Mouse (Mus musculus) erythroblast, embryonic 14.5 days (primary cell): Measurements from ENCODE around the gene Celsr1. TPM values are rescaled to one million over a fixed set of nuclear protein-coding genes. Genes with fewer than 3 reads are reported as not detected.

ENCODE experiments used
- H3K27me3 ChIP-seq: 2 replicates; pipeline ENCODE4 v1.6.1; 2012; ENCODE audit warnings: inconsistent platforms; ENCODE audit not compliant: control insufficient read depth
- H3K36me3 ChIP-seq: 2 replicates; pipeline ENCODE4 v1.6.1; 2012; ENCODE audit warnings: mild to moderate bottlenecking, inconsistent platforms; ENCODE audit not compliant: control insufficient read depth
- H3K4me1 ChIP-seq: 2 replicates; pipeline ENCODE4 v1.6.1; 2012; ENCODE audit warnings: inconsistent platforms; ENCODE audit not compliant: control insufficient read depth
- H3K4me3 ChIP-seq: replicated peaks from 2 replicates; pipeline ENCODE3; 2012; ENCODE audit warnings: moderate library complexity, mild to moderate bottlenecking, inconsistent platforms
- H3K9me3 ChIP-seq: 2 replicates; pipeline ENCODE4 v1.6.1; 2012; ENCODE audit warnings: low read length, inconsistent platforms, mixed read lengths; ENCODE audit not compliant: control insufficient read depth
- GATA1 ChIP-seq: IDR thresholded peaks from 2 replicates; pipeline ENCODE4 v1.6.1; 2012; ENCODE audit warnings: low read length, inconsistent platforms, mixed read lengths
- TAL1 ChIP-seq: IDR thresholded peaks from 3 replicates; pipeline ENCODE4 v1.6.1; 2012; ENCODE audit warnings: low read length, inconsistent platforms, mixed read lengths
- polyA plus RNA-seq: library from polyadenylated mRNA; stranded (reverse); fragments of >175 nt; gene quantifications from 2 replicates; pipeline ENCODE4 v1.2.3, GENCODE M21; 2012

The Celsr1 gene
- polyA plus RNA-seq, 1 experiment: 0.01 TPM

DNA sequence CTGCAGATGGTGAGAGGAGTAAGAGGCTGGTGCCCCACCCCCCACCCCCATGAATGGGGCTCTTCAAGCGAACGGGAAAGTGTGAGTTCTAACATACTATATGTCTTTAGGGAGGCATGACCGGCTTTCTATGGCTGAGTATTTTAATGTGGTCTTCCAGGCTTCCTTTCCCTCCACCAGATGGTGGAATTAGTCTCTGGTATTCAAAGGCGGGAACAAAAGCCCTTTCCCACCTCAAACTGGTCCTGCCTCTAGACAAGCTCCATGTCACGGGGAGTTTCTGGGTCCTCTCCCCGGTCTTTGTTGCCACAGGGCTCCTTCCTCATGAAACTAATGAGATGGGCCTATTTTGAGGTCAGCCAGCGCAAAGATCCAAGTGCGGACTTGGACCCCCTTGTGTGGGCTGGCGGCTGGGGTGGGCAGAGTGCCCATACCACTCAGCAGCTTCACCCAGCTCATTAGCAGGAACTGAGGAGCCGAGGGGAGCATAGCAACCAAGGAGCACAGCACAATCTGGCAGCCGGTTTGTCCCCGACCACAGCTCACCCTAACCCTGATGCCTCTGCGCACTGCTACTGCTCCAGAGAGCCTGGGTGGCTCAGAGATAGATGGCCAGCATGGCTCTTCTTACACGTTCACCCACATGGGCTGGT lies 39.5 kb downstream of the Celsr1 start:
- H3K4me3 ChIP-seq: no peak overlapping the region
- H3K4me1 ChIP-seq: no peaks in the 10 kb centered on the region
- TF ChIP-seq TAL1 (no peak), GATA1 (no peak)
- H3K27me3 ChIP-seq: no peaks in the 10 kb centered on the region
- no peaks in the 10 kb centered on the region for H3K9me3 ChIP-seq
- no peaks in the 10 kb centered on the region for H3K36me3 ChIP-seq

DNA sequence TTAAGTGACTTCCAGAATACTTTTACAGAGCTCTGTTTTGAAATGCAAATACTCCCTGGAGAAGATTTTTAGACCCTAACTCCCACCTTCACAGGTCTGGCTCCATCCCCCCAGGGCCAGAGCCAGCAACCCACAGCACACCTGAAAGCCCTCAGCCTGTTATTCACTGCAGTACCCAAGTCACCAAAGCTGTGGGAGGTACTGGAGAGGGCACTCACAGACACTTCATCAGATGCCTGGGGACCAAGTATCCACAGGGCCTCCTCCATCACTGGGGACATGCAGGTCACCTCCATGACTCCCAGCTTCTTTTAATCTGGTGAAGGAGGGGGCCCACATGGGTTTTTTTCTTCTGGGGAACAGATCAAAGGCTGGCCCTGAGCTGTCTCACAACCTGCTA lies 40.2 kb downstream of the Celsr1 start:
- Histone ChIP-seq H3K36me3 (no peaks in the 10 kb centered on the region), H3K27me3 (no peaks in the 10 kb centered on the region), H3K9me3 (no peaks in the 10 kb centered on the region), H3K4me3 (no peak overlapping the region), H3K4me1 (no peaks in the 10 kb centered on the region)
- no peak for TF ChIP-seq TAL1
- no peak for TF ChIP-seq GATA1

DNA sequence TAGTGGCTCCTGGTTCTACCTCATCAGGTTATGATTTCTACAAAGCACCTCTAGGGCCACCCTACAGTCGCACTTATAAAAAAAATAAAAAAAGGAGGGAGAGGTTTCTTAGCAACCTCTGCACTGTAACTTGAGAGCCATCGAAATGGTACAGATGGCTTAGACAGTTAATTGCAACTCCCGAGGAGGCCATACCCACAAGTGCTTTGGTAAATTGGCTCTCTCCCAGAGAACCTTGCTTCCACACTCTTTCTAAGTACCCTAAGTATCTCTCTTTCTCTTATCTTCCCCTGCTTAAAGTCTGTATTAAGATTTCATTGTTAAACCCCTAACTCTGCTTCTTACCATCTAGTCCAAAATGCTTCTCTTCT lies 41.5 kb downstream of the Celsr1 start:
- Histone ChIP-seq H3K4me3 (no peak overlapping the region), H3K36me3 (no peaks in the 10 kb centered on the region), H3K27me3 (no peaks in the 10 kb centered on the region), H3K4me1 (no peaks in the 10 kb centered on the region), H3K9me3 (no peaks in the 10 kb centered on the region)
- no peak for TF ChIP-seq GATA1
- no peak for TF ChIP-seq TAL1

- Histone ChIP-seq H3K4me3 (no peak overlapping the region), H3K4me1 (no peaks in the 10 kb centered on the region), H3K9me3 (no peaks in the 10 kb centered on the region), H3K36me3 (no peaks in the 10 kb centered on the region), H3K27me3 (no peaks in the 10 kb centered on the region)
- TF ChIP-seq GATA1 (no peak), TAL1 (no peak)
Observed at GRCm38 (mm10) chr15:85991453-85992124, 42.0 kb downstream of the Celsr1 start.

DNA sequence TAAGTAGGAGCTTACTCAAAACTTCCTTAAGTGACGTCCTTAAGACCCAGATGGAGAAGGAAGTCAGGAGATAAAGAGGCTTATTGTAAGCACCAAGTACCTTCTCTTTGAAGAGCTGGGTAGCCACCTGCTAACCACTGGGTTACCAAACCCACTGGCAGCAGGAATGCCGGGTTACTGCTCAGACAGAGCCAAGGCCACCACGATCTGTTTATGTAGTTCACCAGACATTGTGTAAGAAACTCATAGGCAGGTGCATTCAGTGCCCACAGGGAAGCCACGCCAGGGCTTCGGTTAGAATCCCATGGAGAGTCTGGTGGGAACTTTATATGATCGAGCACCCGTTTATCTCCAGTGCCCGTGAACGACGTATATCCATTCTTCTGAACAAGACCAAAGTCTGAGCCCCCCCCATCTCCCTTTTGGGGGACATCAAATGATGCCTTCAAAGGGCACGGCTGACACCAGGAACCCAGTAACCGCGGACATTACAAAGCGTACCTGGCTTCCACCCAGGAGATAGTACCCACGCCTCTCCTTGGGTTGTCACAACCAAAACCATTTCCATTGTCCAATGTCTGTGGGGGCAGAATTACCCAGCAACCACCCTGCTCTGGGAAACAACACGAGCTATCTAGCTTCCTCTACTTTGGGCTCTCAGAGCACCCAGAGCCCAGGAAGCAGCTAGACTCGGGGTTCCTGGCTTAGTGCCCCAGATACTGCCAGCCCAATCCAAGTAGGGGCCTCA lies 42.7 kb downstream of the Celsr1 start:
- Histone ChIP-seq H3K9me3 (no peaks in the 10 kb centered on the region), H3K4me3 (no peak overlapping the region), H3K27me3 (no peaks in the 10 kb centered on the region), H3K4me1 (no peaks in the 10 kb centered on the region), H3K36me3 (no peaks in the 10 kb centered on the region)
- no peak for TF ChIP-seq GATA1
- no peak for TF ChIP-seq TAL1

DNA sequence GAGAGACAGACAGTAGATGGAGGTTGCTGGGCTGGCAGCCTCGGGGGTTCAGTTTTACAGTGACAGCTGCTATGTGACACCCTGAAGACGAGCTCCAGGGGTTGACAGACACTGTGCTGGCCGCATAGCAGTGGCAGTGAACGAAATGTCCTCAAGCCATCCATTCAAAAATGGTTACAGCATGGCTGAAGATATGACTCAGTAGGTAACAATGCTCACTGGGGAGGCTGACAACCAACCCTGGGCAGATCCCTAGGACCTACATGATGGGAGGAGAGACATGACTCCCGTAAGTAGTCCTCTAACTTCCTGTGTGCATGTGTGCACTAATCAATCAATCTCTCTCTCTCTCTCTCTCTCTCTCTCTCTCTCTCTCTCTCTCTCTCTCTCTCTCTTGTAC lies 45.7 kb downstream of the Celsr1 start:
- Histone ChIP-seq H3K27me3 (no peaks in the 10 kb centered on the region), H3K4me1 (no peaks in the 10 kb centered on the region), H3K9me3 (no peaks in the 10 kb centered on the region), H3K4me3 (no peak overlapping the region), H3K36me3 (no peaks in the 10 kb centered on the region)
- TF ChIP-seq GATA1 (no peak), TAL1 (no peak)

DNA sequence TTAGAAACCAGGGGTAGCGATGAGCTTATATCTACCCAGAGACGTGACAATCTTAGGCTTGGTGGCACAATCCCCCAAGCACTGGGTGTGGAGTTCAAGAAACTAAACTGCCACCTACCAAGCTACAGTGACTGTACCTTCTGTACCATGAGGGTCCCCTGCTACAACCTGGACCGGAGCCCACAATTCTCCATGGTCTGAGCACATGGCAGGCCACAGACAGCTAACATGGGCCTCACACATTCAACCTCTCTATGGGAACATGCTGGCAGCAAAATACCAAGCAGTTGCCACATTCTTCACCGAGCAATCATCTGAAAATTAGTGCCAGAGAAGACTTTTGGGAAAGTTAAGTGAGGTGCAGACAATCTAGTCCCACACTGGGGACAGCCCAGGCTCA lies 47.4 kb downstream of the Celsr1 start:
- Histone ChIP-seq H3K4me1 (peaks cover 4% of the 10 kb centered on the region; the same call in 1 of the 2 replicates), H3K27me3 (no peaks in the 10 kb centered on the region), H3K9me3 (no peaks in the 10 kb centered on the region), H3K36me3 (no peaks in the 10 kb centered on the region), H3K4me3 (no peak overlapping the region)
- TF ChIP-seq TAL1 (no peak), GATA1 (no peak)

DNA sequence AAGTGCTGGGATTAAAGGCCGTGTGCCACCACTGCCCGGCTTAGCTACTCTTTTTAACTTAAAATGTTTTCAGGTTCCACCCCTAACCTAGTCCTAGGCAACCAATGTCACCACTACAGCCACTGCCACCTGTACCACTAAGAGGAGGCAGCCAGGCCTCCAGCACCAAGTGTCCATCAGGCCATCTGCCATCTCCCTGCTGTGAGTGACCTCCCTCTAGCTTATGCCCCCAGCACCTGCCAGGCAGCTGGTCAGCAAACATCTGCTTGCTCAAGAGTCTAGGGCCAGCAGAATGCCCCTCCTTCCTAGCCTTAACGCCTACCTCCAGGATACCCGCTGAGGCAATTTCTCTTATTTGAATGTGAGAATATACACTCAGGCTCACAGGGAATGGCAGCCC lies 48.0 kb downstream of the Celsr1 start:
- Histone ChIP-seq H3K27me3 (no peaks in the 10 kb centered on the region), H3K4me3 (no peak overlapping the region), H3K9me3 (no peaks in the 10 kb centered on the region), H3K36me3 (no peaks in the 10 kb centered on the region), H3K4me1 (peaks cover 4% of the 10 kb centered on the region; the same call in 1 of the 2 replicates)
- no peak for TF ChIP-seq GATA1
- no peak for TF ChIP-seq TAL1

GRCm38 (mm10) chr15:85983131-85983530 lies 50.4 kb downstream of the Celsr1 start:
- H3K27me3 ChIP-seq: no peaks in the 10 kb centered on the region
- TF ChIP-seq GATA1 (no peak), TAL1 (no peak)

More at GRCm38 (mm10) chr15:85983131-85983530, 50.4 kb downstream of the Celsr1 start:
- no peaks in the 10 kb centered on the region for H3K36me3 ChIP-seq
- H3K9me3 ChIP-seq: no peaks in the 10 kb centered on the region
- peaks cover 4% of the 10 kb centered on the region; the same call in 1 of the 2 replicates for H3K4me1 ChIP-seq
- no peak overlapping the region for H3K4me3 ChIP-seq
